11 mouse cellular contexts compared by ENCODE assay signal in genomic region chr14:25228321-25229047, GRCm38 (mm10).
DNase-seq lines count a peak whose midpoint lies in the region; ATAC-seq and TF ChIP-seq lines count a peak whose summit lies in the region.
"Had no signal": no experiment of that assay in that cellular context is flagged by ENCODE, and none has a peak within 500 bp of the region (broad histone marks: within the 10 kb centered on the region; RNA-seq: fewer than 3 reads in every experiment).

No protein-coding gene starts in this region.

- H3K9ac ChIP-seq in forebrain, embryonic 14.5 days (ENCODE audit: low read length) = no peak overlapping the region
- H3K9ac ChIP-seq in forebrain, embryonic 13.5 days = no peak overlapping the region
- H3K9ac ChIP-seq in kidney, embryonic 16.5 days (replicated peaks; ENCODE audit: low read length) = 0 out of 2 replicates have a peak overlapping the region, but pooled peaks have one; percentile 30
- 0 out of 2 replicates have a peak overlapping the region, but pooled peaks have one; percentile 37 for H3K9ac ChIP-seq in heart, embryonic 13.5 days
- H3K9ac ChIP-seq: liver, embryonic 14.5 days; midbrain, embryonic 12.5 days had no signal

- WGBS in forebrain, embryonic 14.5 days = 84% methylated on average over 13 of the region's 13 CpGs
- WGBS in forebrain, embryonic 13.5 days = 82% methylated on average over 13 of the region's 13 CpGs
- 71% methylated on average over 13 of the region's 13 CpGs for WGBS in kidney, embryonic 16.5 days
- 80% methylated on average over 13 of the region's 13 CpGs for WGBS in heart, embryonic 13.5 days
- whole genome bisulfite sequencing in small intestine, adult 2 months = 87% methylated on average over 13 of the region's 13 CpGs

- H3K4me1 ChIP-seq in forebrain, embryonic 14.5 days (ENCODE audit: control insufficient read depth, insufficient read depth, low read length) = peaks cover 35% of the 10 kb centered on the region
- H3K4me1 ChIP-seq in forebrain, embryonic 13.5 days = peaks cover 62% of the 10 kb centered on the region
- peaks cover 41% of the 10 kb centered on the region for H3K4me1 ChIP-seq in kidney, embryonic 16.5 days (ENCODE audit: insufficient read depth, low read length)
- H3K4me1 ChIP-seq in heart, embryonic 13.5 days = peaks cover 72% of the 10 kb centered on the region
- H3K4me1 ChIP-seq in small intestine, adult 2 months (ENCODE audit: control insufficient read depth, insufficient read depth, insufficient read length, low read length) = peaks cover 10% of the 10 kb centered on the region

- TF ChIP-seq POLR2A in small intestine, adult 2 months (IDR thresholded peaks at IDR 0.05; ENCODE audit: low read depth, low read length) = no peak

- no peaks in the 10 kb centered on the region for H3K27me3 ChIP-seq in forebrain, embryonic 14.5 days (replicated peaks; ENCODE audit: control insufficient read depth, insufficient read depth, low read length)
- H3K27me3 ChIP-seq in forebrain, embryonic 13.5 days = no peaks in the 10 kb centered on the region
- no peaks in the 10 kb centered on the region for H3K27me3 ChIP-seq in kidney, embryonic 16.5 days (ENCODE audit: insufficient read depth, low read length)
- no peaks in the 10 kb centered on the region for H3K27me3 ChIP-seq in heart, embryonic 13.5 days (replicated peaks)
- no peaks in the 10 kb centered on the region for H3K27me3 ChIP-seq in small intestine, adult 2 months (ENCODE audit: control insufficient read depth, insufficient read depth, low read length)
- H3K27me3 ChIP-seq: midbrain, embryonic 12.5 days had no signal

- no peak for ATAC-seq in forebrain, embryonic 14.5 days
- no peak for ATAC-seq in forebrain, embryonic 13.5 days
- ATAC-seq in kidney, embryonic 16.5 days (ENCODE audit: low FRiP score, low TSS enrichment) = no peak
- no peak for ATAC-seq in heart, embryonic 13.5 days (ENCODE audit: extremely low read depth, insufficient number of reproducible peaks, low FRiP score, low TSS enrichment)
- no peak for ATAC-seq in cerebellum, adult (ENCODE audit: insufficient number of reproducible peaks, low FRiP score, low TSS enrichment)
- ATAC-seq: inflammation-experienced regulatory T-cells, adult 6 months had no signal

- no peak overlapping the region for H3K4me2 ChIP-seq in forebrain, embryonic 14.5 days (ENCODE audit: low read length)
- no peak overlapping the region for H3K4me2 ChIP-seq in forebrain, embryonic 13.5 days
- no peak overlapping the region for H3K4me2 ChIP-seq in kidney, embryonic 16.5 days (replicated peaks; ENCODE audit: low read depth, low read length)
- no peak overlapping the region for H3K4me2 ChIP-seq in heart, embryonic 13.5 days
- H3K4me2 ChIP-seq: midbrain, embryonic 12.5 days had no signal

- no peak for DNase-seq in forebrain, embryonic 14.5 days (ENCODE audit: low spot score)
- DNase-seq in kidney, postnatal 14 days = no peak
- no peak for DNase-seq in spleen, postnatal 36 days (ENCODE audit: low spot score in 2 of 2)

- H3K4me3 ChIP-seq in forebrain, embryonic 14.5 days (ENCODE audit: low read depth, low read length) = no peak overlapping the region
- H3K4me3 ChIP-seq in forebrain, embryonic 13.5 days = no peak overlapping the region
- H3K4me3 ChIP-seq in kidney, embryonic 16.5 days (ENCODE audit: low read length) = no peak overlapping the region
- H3K4me3 ChIP-seq in heart, embryonic 13.5 days = no peak overlapping the region
- H3K4me3 ChIP-seq in small intestine, adult 2 months (ENCODE audit: low read depth, low read length) = no peak overlapping the region
- H3K4me3 ChIP-seq: midbrain, embryonic 12.5 days had no signal

- H3K36me3 ChIP-seq in forebrain, embryonic 14.5 days (ENCODE audit: control insufficient read depth, insufficient read depth, low read length) = no peaks in the 10 kb centered on the region
- H3K36me3 ChIP-seq in forebrain, embryonic 13.5 days (ENCODE audit: poor library complexity, severe bottlenecking) = no peaks in the 10 kb centered on the region
- no peaks in the 10 kb centered on the region for H3K36me3 ChIP-seq in kidney, embryonic 16.5 days (ENCODE audit: insufficient read depth, low read length)
- H3K36me3 ChIP-seq in heart, embryonic 13.5 days = no peaks in the 10 kb centered on the region
- no peaks in the 10 kb centered on the region for H3K36me3 ChIP-seq in small intestine, adult 2 months (ENCODE audit: control insufficient read depth, insufficient read depth, low read length)
- H3K36me3 ChIP-seq: midbrain, embryonic 12.5 days had no signal

- TF ChIP-seq CTCF in small intestine, adult 2 months (IDR thresholded peaks at IDR 0.05; ENCODE audit: extremely low read depth, insufficient read length, insufficient replicate concordance, low read depth, low read length) = no peak

- peak overlapping the region; percentile 39; the same call in 1 of the 2 replicates for H3K27ac ChIP-seq in forebrain, embryonic 14.5 days (ENCODE audit: low read depth, low read length)
- H3K27ac ChIP-seq in forebrain, embryonic 13.5 days = no peak overlapping the region
- peak overlapping the region; percentile 92 for H3K27ac ChIP-seq in kidney, embryonic 16.5 days (ENCODE audit: low read length)
- 0 out of 2 replicates have a peak overlapping the region, but pooled peaks have one; percentile 5 for H3K27ac ChIP-seq in heart, embryonic 13.5 days (replicated peaks)
- H3K27ac ChIP-seq in small intestine, adult 2 months (ENCODE audit: insufficient read depth, low read depth, low read length) = peak overlapping the region; percentile 26; the same call in 1 of the 2 replicates
- H3K27ac ChIP-seq: liver, embryonic 14.5 days; midbrain, embryonic 12.5 days had no signal

- H3K9me3 ChIP-seq in forebrain, embryonic 14.5 days (replicated peaks; ENCODE audit: control insufficient read depth, low read length) = no peaks in the 10 kb centered on the region
- H3K9me3 ChIP-seq in forebrain, embryonic 13.5 days (replicated peaks) = no peaks in the 10 kb centered on the region
- no peaks in the 10 kb centered on the region for H3K9me3 ChIP-seq in kidney, embryonic 16.5 days (ENCODE audit: low read length)
- H3K9me3 ChIP-seq in heart, embryonic 13.5 days = no peaks in the 10 kb centered on the region
- H3K9me3 ChIP-seq: midbrain, embryonic 12.5 days had no signal

Comparison
In these comparisons a context has a peak if more than half of its experiments do, and no peak if none do; other contexts are left out.
1. H3K9ac ChIP-seq: peak in kidney, embryonic 16.5 days (single experiment) and heart, embryonic 13.5 days (single experiment); none in forebrain, embryonic 14.5 days (single experiment) and forebrain, embryonic 13.5 days (single experiment).